Mouse (Mus musculus) intestine, embryonic 16.5 days (tissue): ENCODE results near the gene Setd6. TPM values are rescaled to one million over a fixed set of nuclear protein-coding genes. Genes with fewer than 3 reads are reported as not detected.

Experiments
- microRNA-seq: library from miRNA; unstranded; fragments of <30 nt; microRNA quantifications from one replicate; pipeline ENCODE4, GENCODE M21; 2016
- polyA plus RNA-seq: library from polyadenylated mRNA; unstranded; fragments of >200 nt; fragmentation: Nextera tagmentation; extraction: Ambion mirVana; gene quantifications from 2 replicates; pipeline ENCODE4 v1.2.1, GENCODE M21; 2015

Setd6 gene
- polyA plus RNA-seq, 1 experiment from 2014 or later: 18.4 TPM

Small RNAs within 50 kb of the gene (microRNA-seq; reads per million reads assigned to microRNA genes)
- 0.91 reads per million for gene Mir7073

Other genes starting within 250 kb of the Setd6 start
- gene Csnk2a2, start 225.8 kb upstream of the Setd6 start, polyA plus RNA-seq: 5.1 and 5.5 TPM in 2 replicates
- gene Ccdc113, start 181.8 kb upstream of the Setd6 start, polyA plus RNA-seq: 0.13 TPM in 1 of 2 replicates, not detected in the other
- gene Prss54, start 139.5 kb upstream of the Setd6 start, polyA plus RNA-seq: not detected in 2 replicates
- gene Gins3, start 82.4 kb upstream of the Setd6 start, polyA plus RNA-seq: 9.2 and 11.9 TPM in 2 replicates
- gene Ndrg4, start 38.9 kb upstream of the Setd6 start, polyA plus RNA-seq: 14.4 and 15.3 TPM in 2 replicates
- 44.4 and 46.7 TPM in 2 replicates for gene Cnot1, start 91.6 kb downstream of the Setd6 start, polyA plus RNA-seq
- 309 and 333 TPM in 2 replicates for gene Sap18b, start 109.5 kb downstream of the Setd6 start, polyA plus RNA-seq
- 28.1 and 36.3 TPM in 2 replicates for gene Slc38a7, start 137.7 kb downstream of the Setd6 start, polyA plus RNA-seq
- 281 and 283 TPM in 2 replicates for gene Got2, start 172.7 kb downstream of the Setd6 start, polyA plus RNA-seq